Mouse (Mus musculus) midbrain, embryonic 15.5 days (tissue): ENCODE measurements around the gene Zfp790. TPM values are rescaled to one million over a fixed set of nuclear protein-coding genes. Genes with fewer than 3 reads are reported as not detected.

Experiments
- ATAC-seq: fragments of 200-750 bp; cut with Nextera tagmentation; replicated peaks from 2 replicates; pipeline ENCODE4 v1.8.0; 2017; ENCODE audit warnings: moderate TSS enrichment
- H3K27ac ChIP-seq: fragments of 300-500 bp; sonication (generic); 2 replicates; pipeline ENCODE4 v1.5.1; 2015; ENCODE audit warnings: mild to moderate bottlenecking, inconsistent platforms
- H3K27me3 ChIP-seq: fragments of 300-500 bp; sonication (generic); replicated peaks from 2 replicates; pipeline ENCODE4 v1.6.1; 2015; ENCODE audit warnings: inconsistent platforms
- H3K36me3 ChIP-seq: fragments of 300-500 bp; sonication (generic); replicated peaks from 2 replicates; pipeline ENCODE4 v1.6.1; 2015; ENCODE audit warnings: inconsistent platforms
- H3K4me1 ChIP-seq: fragments of 300-500 bp; sonication (generic); 2 replicates; pipeline ENCODE4 v1.6.1; 2015; ENCODE audit warnings: inconsistent platforms
- H3K4me2 ChIP-seq: fragments of 300-500 bp; sonication (generic); 2 replicates; pipeline ENCODE4 v1.6.1; 2015; ENCODE audit warnings: inconsistent platforms, mild to moderate bottlenecking, moderate library complexity
- H3K4me3 ChIP-seq: fragments of 300-500 bp; sonication (generic); 2 replicates; pipeline ENCODE4 v1.5.1; 2015; ENCODE audit warnings: mild to moderate bottlenecking, inconsistent platforms
- H3K9ac ChIP-seq: fragments of 300-500 bp; sonication (generic); 2 replicates; pipeline ENCODE4 v1.6.1; 2015; ENCODE audit warnings: mild to moderate bottlenecking, inconsistent platforms
- H3K9me3 ChIP-seq: fragments of 300-500 bp; sonication (generic); 2 replicates; pipeline ENCODE4 v1.6.1; 2016; ENCODE audit warnings: inconsistent platforms
- WGBS: fragments of 180-500 bp; shearing (Covaris S2); methylation state at CpG from one replicate; pipeline ENCODE4 v1.1.7; 2015; ENCODE audit warnings: mixed read lengths; 5-methylcytosine and 5-hydroxymethylcytosine counted together
- polyA plus RNA-seq: library from polyadenylated mRNA; unstranded; fragments of >200 nt; fragmentation: Nextera tagmentation; extraction: Ambion mirVana; gene quantifications from 2 replicates; pipeline ENCODE4 v1.2.1, GENCODE M21; 2015

Gene Zfp790
- polyA plus RNA-seq, 1 experiment from 2014 or later = 29.2 TPM

- H3K4me1 ChIP-seq = no peaks in the 10 kb centered on the region
- H3K27me3 ChIP-seq = no peaks in the 10 kb centered on the region
- H3K9me3 ChIP-seq = no peaks in the 10 kb centered on the region; the same call in 1 of the 2 replicates
- no peak overlapping the region for H3K27ac ChIP-seq
- no peak overlapping the region for H3K4me3 ChIP-seq
- ATAC-seq = no peak
- WGBS = 77% methylated on average over 5 of the region's 5 CpGs
- H3K9ac ChIP-seq = no peak overlapping the region
- H3K36me3 ChIP-seq = no peaks in the 10 kb centered on the region
- H3K4me2 ChIP-seq = no peak overlapping the region
Measured at GRCm38 (mm10) chr7:29807046-29807445, 8.9 kb upstream of the Zfp790 start.

DNA sequence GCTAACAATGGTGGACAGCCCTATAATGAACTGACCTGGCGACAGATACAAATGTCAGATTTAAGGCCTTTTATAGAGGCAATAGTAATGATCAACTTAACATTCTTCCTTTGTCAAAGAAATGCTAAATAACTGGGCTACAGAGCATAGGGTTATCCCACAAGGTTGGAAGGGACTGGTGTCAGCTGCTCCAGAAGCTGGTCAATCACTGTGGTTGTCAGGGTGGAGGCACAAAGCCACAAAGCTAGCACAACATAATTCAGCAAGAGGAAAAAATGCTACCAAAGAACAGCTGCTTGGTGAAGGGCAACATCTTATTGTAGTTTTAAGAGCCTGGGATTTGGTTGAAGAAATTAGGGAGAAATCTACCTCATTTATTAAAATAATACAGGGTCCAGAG, 3.7 kb upstream of the Zfp790 start:
- WGBS = 93% methylated on average over 1 of the region's 1 CpGs
- no peak overlapping the region for H3K4me3 ChIP-seq
- H3K4me1 ChIP-seq = peaks cover 19% of the 10 kb centered on the region
- H3K27me3 ChIP-seq = no peaks in the 10 kb centered on the region
- ATAC-seq = no peak
- no peaks in the 10 kb centered on the region for H3K36me3 ChIP-seq
- no peak overlapping the region for H3K27ac ChIP-seq
- no peaks in the 10 kb centered on the region; the same call in 1 of the 2 replicates for H3K9me3 ChIP-seq
- no peak overlapping the region for H3K9ac ChIP-seq
- H3K4me2 ChIP-seq = no peak overlapping the region

- Histone ChIP-seq H3K4me3 (peak overlapping the region; percentile 73), H3K27me3 (no peaks in the 10 kb centered on the region), H3K27ac (no peak overlapping the region), H3K9ac (no peak overlapping the region; the same call in 1 of the 2 replicates), H3K36me3 (no peaks in the 10 kb centered on the region), H3K9me3 (no peaks in the 10 kb centered on the region; the same call in 1 of the 2 replicates), H3K4me2 (peak overlapping the region; percentile 69), H3K4me1 (peaks cover 35% of the 10 kb centered on the region)
- 89% methylated on average over 2 of the region's 2 CpGs for WGBS
- no peak for ATAC-seq
Measured at GRCm38 (mm10) chr7:29814381-29814780, 1.5 kb upstream of the Zfp790 start.

DNA sequence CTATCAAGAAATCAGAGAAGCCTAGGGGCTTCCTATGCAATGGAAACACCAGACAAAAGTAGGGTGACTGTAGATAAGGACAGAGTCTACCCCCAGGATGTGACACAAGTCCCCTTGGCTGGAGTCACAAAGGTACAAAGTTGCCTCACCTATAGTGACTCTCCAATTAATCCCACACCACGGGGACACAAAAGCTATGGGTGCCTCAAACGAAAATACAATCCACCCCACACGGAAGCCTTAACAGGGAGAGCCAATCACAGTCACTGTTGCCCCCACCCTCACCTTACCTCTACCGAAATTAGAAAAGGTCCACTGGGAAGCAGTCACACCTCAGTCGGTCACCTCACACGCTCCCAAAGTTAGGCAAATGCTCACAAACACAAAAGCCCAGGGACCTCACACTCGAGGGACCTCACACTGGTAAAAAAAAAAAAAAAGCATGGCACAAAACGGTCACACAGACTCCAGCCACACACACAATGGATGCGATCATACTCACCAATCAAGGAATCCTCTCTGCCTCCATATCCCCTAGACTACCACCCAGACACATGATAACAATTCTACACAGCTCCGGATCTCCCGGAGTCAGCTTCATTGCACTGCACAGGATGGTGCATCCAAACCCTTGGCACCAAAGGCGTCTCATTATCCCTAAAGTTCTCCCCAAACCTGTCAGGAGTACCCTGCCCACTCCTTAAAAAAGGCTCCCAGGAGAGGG, 691 bp upstream of the Zfp790 start:
- Histone ChIP-seq H3K4me1 (peaks cover 44% of the 10 kb centered on the region), H3K4me2 (peak overlapping the region; percentile 69), H3K27ac (peak overlapping the region; percentile 88), H3K27me3 (no peaks in the 10 kb centered on the region), H3K9me3 (no peaks in the 10 kb centered on the region; the same call in 1 of the 2 replicates), H3K4me3 (peak overlapping the region; percentile 73), H3K36me3 (no peaks in the 10 kb centered on the region), H3K9ac (peak overlapping the region; percentile 73)
- peak; percentile 57 for ATAC-seq
- WGBS = under 1% methylated on average over 12 of the region's 12 CpGs

DNA sequence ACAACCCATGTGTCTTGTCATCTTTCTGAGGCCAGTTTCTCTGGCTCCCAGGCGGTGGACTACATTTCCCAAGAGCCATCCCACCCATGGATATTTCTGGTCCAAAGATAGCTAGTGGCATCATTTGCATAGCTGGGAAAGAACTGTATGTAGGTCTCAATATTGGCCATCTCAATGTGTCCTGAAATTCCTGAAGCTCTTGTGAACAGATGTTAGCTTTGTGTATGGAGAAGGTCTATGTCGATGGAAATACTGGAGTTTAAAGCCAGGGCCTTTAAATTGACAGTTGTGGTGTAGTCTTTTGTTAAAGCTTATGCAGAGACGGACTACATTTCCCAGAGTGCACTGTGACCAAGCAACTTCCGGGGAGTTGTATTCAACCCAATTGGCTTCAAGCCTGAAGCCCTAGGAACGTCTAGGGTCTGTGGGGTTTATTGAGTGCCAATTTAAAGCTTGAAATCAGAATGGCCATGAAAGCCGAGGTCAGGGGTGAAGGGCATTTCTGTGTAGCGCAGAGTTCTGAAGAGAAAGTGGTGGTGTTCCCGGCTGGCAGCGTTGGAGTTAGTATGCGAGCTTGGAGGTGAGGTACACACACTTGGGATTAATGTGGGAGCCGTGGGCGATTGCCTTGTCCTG, 2.8 kb downstream of the Zfp790 start:
- peaks cover 47% of the 10 kb centered on the region for H3K4me1 ChIP-seq
- peak overlapping the region; percentile 69 for H3K4me2 ChIP-seq
- H3K27ac ChIP-seq = peak overlapping the region; percentile 78
- peak overlapping the region; percentile 59 for H3K9ac ChIP-seq
- WGBS = under 1% methylated on average over 12 of the region's 12 CpGs
- H3K36me3 ChIP-seq = peaks cover 14% of the 10 kb centered on the region; the same call in 1 of the 2 replicates
- peak; percentile 75 for ATAC-seq
- no peaks in the 10 kb centered on the region for H3K27me3 ChIP-seq
- H3K4me3 ChIP-seq = peak overlapping the region; percentile 57
- no peaks in the 10 kb centered on the region for H3K9me3 ChIP-seq

DNA sequence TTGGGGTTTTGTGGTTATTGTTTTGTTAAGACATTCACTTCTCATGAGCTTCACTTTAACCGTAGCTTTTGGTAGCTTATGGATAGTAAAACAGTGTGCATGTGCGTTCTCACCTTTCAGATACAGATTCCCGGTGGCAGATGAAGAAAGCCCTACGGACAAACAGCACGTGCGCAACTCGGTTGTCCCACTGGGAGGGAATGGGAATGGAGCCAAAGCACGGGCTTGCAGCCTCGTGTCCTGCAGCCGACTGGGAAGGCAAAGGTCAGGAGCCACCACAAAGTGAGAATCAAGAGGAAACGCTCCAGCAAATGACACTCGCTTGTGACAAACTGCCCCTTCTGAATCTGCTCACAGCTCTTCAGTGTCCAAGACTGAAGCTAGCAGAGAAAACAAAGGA, 12.1 kb downstream of the Zfp790 start:
- Histone ChIP-seq H3K27me3 (no peaks in the 10 kb centered on the region), H3K27ac (no peak overlapping the region), H3K36me3 (peaks cover 59% of the 10 kb centered on the region), H3K9me3 (no peaks in the 10 kb centered on the region), H3K4me1 (no peaks in the 10 kb centered on the region), H3K4me3 (no peak overlapping the region), H3K9ac (no peak overlapping the region), H3K4me2 (no peak overlapping the region)
- ATAC-seq = no peak
- 96% methylated on average over 12 of the region's 12 CpGs for WGBS

- Histone ChIP-seq H3K36me3 (peaks cover 56% of the 10 kb centered on the region), H3K9me3 (no peaks in the 10 kb centered on the region), H3K27me3 (no peaks in the 10 kb centered on the region), H3K4me3 (no peak overlapping the region), H3K4me2 (no peak overlapping the region), H3K27ac (no peak overlapping the region), H3K4me1 (no peaks in the 10 kb centered on the region), H3K9ac (no peak overlapping the region)
- 86% methylated on average over 12 of the region's 12 CpGs for WGBS
- ATAC-seq = no peak
Measured at GRCm38 (mm10) chr7:29829804-29830203, 13.9 kb downstream of the Zfp790 start.

- no peak overlapping the region for H3K4me3 ChIP-seq
- no peak overlapping the region for H3K4me2 ChIP-seq
- peaks cover 15% of the 10 kb centered on the region for H3K36me3 ChIP-seq
- H3K27ac ChIP-seq = no peak overlapping the region
- H3K9ac ChIP-seq = no peak overlapping the region
- no peaks in the 10 kb centered on the region for H3K4me1 ChIP-seq
- no peak for ATAC-seq
- no peaks in the 10 kb centered on the region for H3K27me3 ChIP-seq
- H3K9me3 ChIP-seq = no peaks in the 10 kb centered on the region
- WGBS = 96% methylated on average over 1 of the region's 1 CpGs
Measured at GRCm38 (mm10) chr7:29836816-29837215, 20.9 kb downstream of the Zfp790 start.

DNA sequence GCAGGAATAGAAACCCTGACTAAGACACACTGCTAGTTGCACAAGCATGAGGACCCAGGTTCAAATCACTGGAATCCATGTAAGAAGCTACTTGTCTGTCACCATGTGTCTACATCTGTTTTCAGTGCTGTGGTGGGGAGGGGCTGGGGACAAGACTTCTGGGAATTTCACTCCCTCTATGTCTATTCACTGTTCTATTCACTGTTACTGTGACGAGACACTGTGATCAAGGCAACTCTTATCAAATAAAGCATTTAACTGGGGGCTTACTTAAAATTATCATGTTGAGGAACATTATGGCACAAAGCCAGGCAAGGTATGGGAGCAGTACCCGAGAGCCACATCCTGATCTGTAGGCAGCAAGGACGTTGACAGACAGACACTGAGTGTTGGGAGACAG, 23.3 kb downstream of the Zfp790 start:
- 88% methylated on average over 3 of the region's 3 CpGs for WGBS
- Histone ChIP-seq H3K4me3 (no peak overlapping the region), H3K27me3 (no peaks in the 10 kb centered on the region), H3K36me3 (peaks cover 9% of the 10 kb centered on the region), H3K4me2 (no peak overlapping the region), H3K9ac (no peak overlapping the region), H3K4me1 (no peaks in the 10 kb centered on the region), H3K27ac (no peak overlapping the region), H3K9me3 (no peaks in the 10 kb centered on the region)
- ATAC-seq = no peak

GRCm38 (mm10) chr7:29842105-29842504, 26.2 kb downstream of the Zfp790 start:
- Histone ChIP-seq H3K4me1 (no peaks in the 10 kb centered on the region), H3K9ac (no peak overlapping the region), H3K4me2 (no peak overlapping the region), H3K36me3 (peaks cover 26% of the 10 kb centered on the region), H3K27me3 (no peaks in the 10 kb centered on the region), H3K4me3 (no peak overlapping the region), H3K9me3 (no peaks in the 10 kb centered on the region), H3K27ac (no peak overlapping the region)
- 100% methylated on average over 1 of the region's 1 CpGs for WGBS
- ATAC-seq = no peak

GRCm38 (mm10) chr7:29844616-29845015, 28.7 kb downstream of the Zfp790 start:
- H3K4me1 ChIP-seq = no peaks in the 10 kb centered on the region
- no peaks in the 10 kb centered on the region for H3K9me3 ChIP-seq
- WGBS = 91% methylated on average over 5 of the region's 5 CpGs
- no peaks in the 10 kb centered on the region for H3K27me3 ChIP-seq
- H3K36me3 ChIP-seq = peaks cover 37% of the 10 kb centered on the region
- no peak overlapping the region for H3K4me2 ChIP-seq
- ATAC-seq = no peak
- no peak overlapping the region for H3K27ac ChIP-seq
- H3K4me3 ChIP-seq = no peak overlapping the region
- no peak overlapping the region for H3K9ac ChIP-seq

GRCm38 (mm10) chr7:29852831-29853218, 36.9 kb downstream of the Zfp790 start:
- peak overlapping the region; percentile 74 for H3K4me2 ChIP-seq
- peak overlapping the region; percentile 76 for H3K9ac ChIP-seq
- H3K4me3 ChIP-seq = peak overlapping the region; percentile 65
- H3K27me3 ChIP-seq = no peaks in the 10 kb centered on the region
- ATAC-seq = no peak; the same call in none of the 2 replicates
- 56% methylated on average over 9 of the region's 9 CpGs for WGBS
- peak overlapping the region; percentile 74; the same call in 1 of the 2 replicates for H3K27ac ChIP-seq
- H3K36me3 ChIP-seq = peaks cover 9% of the 10 kb centered on the region; the same call in 1 of the 2 replicates
- H3K9me3 ChIP-seq = no peaks in the 10 kb centered on the region
- H3K4me1 ChIP-seq = peaks cover 7% of the 10 kb centered on the region
